Mouse (Mus musculus): ENCODE measurements around the gene Mad1l1. TPM values are rescaled to one million over a fixed set of nuclear protein-coding genes. Genes with fewer than 3 reads are reported as not detected.

Gene Mad1l1
- polyA plus RNA-seq, 1 experiment, result 18.3 TPM

GRCm38 (mm10) chr5:140140214-140140613 is 181.1 kb downstream of the Mad1l1 start:
- DNase-seq (ENCODE audit: low read depth in 1 of 2, low spot score in 2 of 2), result peak in 1 of 2 experiments; percentile 19
- no peak for TF ChIP-seq POLR2A (IDR thresholded peaks at IDR 0.05; ENCODE audit: low read depth, low read length)
- peak; percentile 62; the same call in 1 of the 2 replicates for TF ChIP-seq CTCF (IDR thresholded peaks at IDR 0.05; ENCODE audit: extremely low read depth, insufficient read depth, insufficient read length, insufficient replicate concordance)
- Histone ChIP-seq H3K4me3 (ENCODE audit: extremely low read depth, insufficient read depth, insufficient read length) (no peak overlapping the region), H3K27me3 (ENCODE audit: control insufficient read depth, insufficient read depth, low read length) (no peaks in the 10 kb centered on the region), H3K36me3 (ENCODE audit: control insufficient read depth, insufficient read depth, low read length) (no peaks in the 10 kb centered on the region; the same call in 1 of the 2 replicates), H3K27ac (ENCODE audit: insufficient read depth, low read length) (no peak overlapping the region), H3K4me1 (ENCODE audit: control insufficient read depth, insufficient read depth, insufficient read length) (no peaks in the 10 kb centered on the region)

DNA sequence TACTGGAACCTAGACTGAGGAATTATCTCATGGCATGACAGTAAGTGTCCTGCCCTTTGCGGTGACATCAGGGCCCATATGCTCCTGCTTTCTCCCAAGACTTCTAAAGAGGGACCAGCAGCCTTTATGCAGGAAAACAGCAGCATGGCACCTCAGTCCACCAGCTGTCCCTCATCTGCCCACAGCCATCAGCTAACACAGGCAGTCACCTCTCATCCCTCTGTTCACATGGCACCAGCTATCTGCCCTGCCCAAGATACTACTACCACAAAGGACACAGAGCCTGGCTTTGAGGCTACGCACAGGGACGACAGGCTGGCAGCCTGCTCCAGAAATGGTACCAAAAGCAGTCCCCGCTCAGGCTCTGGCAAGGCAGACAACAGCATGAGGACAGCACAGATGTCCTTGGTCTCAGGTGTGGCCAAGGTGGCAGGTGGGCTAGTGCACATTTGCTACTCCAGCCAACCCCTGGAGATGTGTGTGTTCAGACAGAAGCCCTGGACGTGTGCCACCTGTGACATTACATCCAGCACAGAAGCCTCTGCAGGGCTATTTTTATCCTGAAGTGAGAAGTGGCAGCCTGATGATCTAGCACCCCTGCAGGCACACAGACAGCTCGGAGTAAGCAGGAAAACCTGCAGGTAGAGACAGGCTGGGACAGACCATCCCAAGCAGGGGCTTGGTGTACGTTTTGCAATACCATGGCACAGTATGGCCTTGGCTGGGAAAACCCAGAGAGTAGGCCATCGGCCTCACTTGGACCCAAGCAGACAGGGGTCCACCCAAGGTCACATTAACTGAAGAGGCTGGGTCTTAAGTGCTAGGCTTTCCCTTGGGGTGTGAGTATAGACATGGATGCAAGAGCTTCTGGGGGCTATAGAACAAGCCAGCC is 185.4 kb downstream of the Mad1l1 start:
- 95% methylated on average over 8 of the region's 8 CpGs for WGBS
- H3K4me1 ChIP-seq (ENCODE audit: control insufficient read depth, insufficient read depth, insufficient read length), result no peaks in the 10 kb centered on the region
- no peak overlapping the region for H3K4me3 ChIP-seq (ENCODE audit: extremely low read depth, insufficient read depth, insufficient read length)

GRCm38 (mm10) chr5:140134021-140134420 is 187.3 kb downstream of the Mad1l1 start:
- no peak overlapping the region for H3K27ac ChIP-seq (ENCODE audit: insufficient read depth, low read length)
- H3K27me3 ChIP-seq (ENCODE audit: control insufficient read depth, insufficient read depth, low read length), result no peaks in the 10 kb centered on the region
- H3K4me1 ChIP-seq (ENCODE audit: control insufficient read depth, insufficient read depth, insufficient read length), result no peaks in the 10 kb centered on the region
- H3K4me3 ChIP-seq (ENCODE audit: extremely low read depth, insufficient read depth, insufficient read length), result no peak overlapping the region
- H3K36me3 ChIP-seq (ENCODE audit: control insufficient read depth, insufficient read depth, low read length), result no peaks in the 10 kb centered on the region; the same call in 1 of the 2 replicates
- TF ChIP-seq POLR2A (IDR thresholded peaks at IDR 0.05; ENCODE audit: low read depth, low read length) (no peak), CTCF (IDR thresholded peaks at IDR 0.05; ENCODE audit: extremely low read depth, insufficient read depth, insufficient read length, insufficient replicate concordance) (no peak)
- 96% methylated on average over 7 of the region's 7 CpGs for WGBS
- no peak for DNase-seq (ENCODE audit: low read depth in 1 of 2, low spot score in 2 of 2)

More for the DNA sequence above, 185.4 kb downstream of the Mad1l1 start:
- no peak for TF ChIP-seq CTCF (IDR thresholded peaks at IDR 0.05; ENCODE audit: extremely low read depth, insufficient read depth, insufficient read length, insufficient replicate concordance)
- no peak for TF ChIP-seq POLR2A (IDR thresholded peaks at IDR 0.05; ENCODE audit: low read depth, low read length)
- no peak for DNase-seq (ENCODE audit: low read depth in 1 of 2, low spot score in 2 of 2)
- no peaks in the 10 kb centered on the region; the same call in 1 of the 2 replicates for H3K36me3 ChIP-seq (ENCODE audit: control insufficient read depth, insufficient read depth, low read length)
- H3K27ac ChIP-seq (ENCODE audit: insufficient read depth, low read length), result no peak overlapping the region
- H3K27me3 ChIP-seq (ENCODE audit: control insufficient read depth, insufficient read depth, low read length), result no peaks in the 10 kb centered on the region

DNA sequence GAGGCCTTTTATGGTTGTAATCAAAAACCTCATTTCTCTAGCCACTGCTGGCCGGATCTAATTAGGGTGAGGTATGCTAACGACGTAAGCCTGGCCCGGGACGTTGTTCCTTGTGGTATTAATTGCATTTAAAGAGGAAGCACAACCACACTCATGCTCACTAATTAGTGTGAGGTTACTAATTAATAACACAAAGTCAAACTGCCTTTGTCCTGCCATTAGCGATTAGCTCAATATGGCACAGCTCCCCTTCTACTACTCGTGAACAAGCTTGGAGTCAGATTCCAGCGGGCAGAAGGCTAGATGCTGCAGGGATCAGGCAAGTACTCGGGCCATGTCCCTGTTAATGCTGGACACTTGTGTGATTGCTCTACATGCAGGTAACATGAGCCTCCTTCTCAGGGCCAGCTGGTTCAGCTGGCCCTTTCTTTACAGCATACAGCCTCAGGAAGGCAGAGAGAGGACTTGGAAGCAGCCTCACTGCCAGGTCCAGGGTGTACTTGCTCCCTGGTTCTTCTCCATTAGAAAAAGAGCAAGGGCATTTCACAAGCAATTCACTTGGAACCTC is 192.9 kb downstream of the Mad1l1 start:
- TF ChIP-seq POLR2A (IDR thresholded peaks at IDR 0.05; ENCODE audit: low read depth, low read length), result no peak
- TF ChIP-seq CTCF (IDR thresholded peaks at IDR 0.05; ENCODE audit: extremely low read depth, insufficient read depth, insufficient read length, insufficient replicate concordance), result no peak
- Histone ChIP-seq H3K27me3 (ENCODE audit: control insufficient read depth, insufficient read depth, low read length) (no peaks in the 10 kb centered on the region), H3K36me3 (ENCODE audit: control insufficient read depth, insufficient read depth, low read length) (no peaks in the 10 kb centered on the region), H3K4me1 (ENCODE audit: control insufficient read depth, insufficient read depth, insufficient read length) (no peaks in the 10 kb centered on the region), H3K4me3 (ENCODE audit: extremely low read depth, insufficient read depth, insufficient read length) (no peak overlapping the region), H3K27ac (ENCODE audit: insufficient read depth, low read length) (no peak overlapping the region)
- 96% methylated on average over 9 of the region's 9 CpGs for WGBS
- no peak for DNase-seq (ENCODE audit: low read depth in 1 of 2, low spot score in 2 of 2)

DNA sequence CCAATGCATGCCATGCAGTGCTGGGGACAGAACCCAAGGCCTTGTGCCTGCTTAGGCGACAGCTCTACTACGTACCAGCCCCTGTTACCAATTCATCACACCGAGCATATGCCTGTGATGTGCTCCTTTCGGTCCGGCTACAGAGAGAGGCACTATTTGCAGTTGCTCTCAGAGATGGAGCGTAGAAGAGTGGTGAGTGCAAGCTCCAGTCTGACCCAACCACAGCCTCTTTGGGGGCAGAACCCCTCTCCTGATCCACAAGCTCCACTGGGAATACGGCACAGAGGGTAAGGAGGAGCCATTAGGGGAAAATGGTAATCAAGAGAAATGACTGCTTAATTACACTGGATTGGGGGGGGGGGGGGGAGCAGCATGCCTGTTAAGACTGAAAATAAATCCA is 193.4 kb downstream of the Mad1l1 start:
- WGBS, result 97% methylated on average over 7 of the region's 7 CpGs
- H3K36me3 ChIP-seq (ENCODE audit: control insufficient read depth, insufficient read depth, low read length), result no peaks in the 10 kb centered on the region

DNA sequence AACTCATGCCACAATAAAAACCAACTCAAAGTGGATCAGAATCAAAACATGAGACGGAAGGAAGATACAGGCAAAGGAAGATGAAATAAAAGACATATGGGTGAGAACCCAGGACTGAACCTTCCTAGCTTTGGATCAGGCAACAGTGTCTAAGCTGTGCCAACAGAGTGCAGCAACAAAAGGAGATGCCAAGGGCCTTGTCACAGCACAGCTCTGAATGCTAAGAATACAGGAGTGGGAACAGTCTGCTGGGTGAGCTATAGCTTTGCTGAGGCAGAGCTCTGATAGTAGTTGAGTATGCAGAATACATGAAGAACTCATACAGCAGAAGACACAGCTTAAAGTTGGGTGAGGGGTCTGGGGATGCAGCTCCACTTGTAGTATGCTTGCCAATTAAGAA is 196.7 kb downstream of the Mad1l1 start:
- no peak overlapping the region for H3K4me3 ChIP-seq (ENCODE audit: extremely low read depth, insufficient read depth, insufficient read length)
- no peaks in the 10 kb centered on the region for H3K27me3 ChIP-seq (ENCODE audit: control insufficient read depth, insufficient read depth, low read length)
- WGBS, result 81% methylated on average over 1 of the region's 1 CpGs
- no peaks in the 10 kb centered on the region for H3K4me1 ChIP-seq (ENCODE audit: control insufficient read depth, insufficient read depth, insufficient read length)
- no peaks in the 10 kb centered on the region for H3K36me3 ChIP-seq (ENCODE audit: control insufficient read depth, insufficient read depth, low read length)
- no peak overlapping the region for H3K27ac ChIP-seq (ENCODE audit: insufficient read depth, low read length)
- TF ChIP-seq POLR2A (IDR thresholded peaks at IDR 0.05; ENCODE audit: low read depth, low read length) (no peak), CTCF (IDR thresholded peaks at IDR 0.05; ENCODE audit: extremely low read depth, insufficient read depth, insufficient read length, insufficient replicate concordance) (no peak)
- no peak for DNase-seq (ENCODE audit: low read depth in 1 of 2, low spot score in 2 of 2)

More for the DNA sequence above, 193.4 kb downstream of the Mad1l1 start:
- Histone ChIP-seq H3K27ac (ENCODE audit: insufficient read depth, low read length) (no peak overlapping the region), H3K4me1 (ENCODE audit: control insufficient read depth, insufficient read depth, insufficient read length) (no peaks in the 10 kb centered on the region), H3K4me3 (ENCODE audit: extremely low read depth, insufficient read depth, insufficient read length) (no peak overlapping the region), H3K27me3 (ENCODE audit: control insufficient read depth, insufficient read depth, low read length) (no peaks in the 10 kb centered on the region)
- TF ChIP-seq CTCF (IDR thresholded peaks at IDR 0.05; ENCODE audit: extremely low read depth, insufficient read depth, insufficient read length, insufficient replicate concordance) (no peak), POLR2A (IDR thresholded peaks at IDR 0.05; ENCODE audit: low read depth, low read length) (no peak)
- DNase-seq (ENCODE audit: low read depth in 1 of 2, low spot score in 2 of 2), result no peak

Data from spleen, adult 2 months (tissue).